Mouse (Mus musculus): ENCODE measurements around the gene Ccdc127.
A peak's percentile ranks its signal among the peaks of the same experiment; 100 is the strongest.

The Ccdc127 gene

GRCm38 (mm10) chr13:74389730-74390129, 39.6 kb downstream of the Ccdc127 start:
- no peak for DNase-seq (ENCODE audit: extremely low spot score, low spot score)

- peak; percentile 57 for DNase-seq (ENCODE audit: extremely low spot score, low spot score)
These were observed 40.4 kb downstream of the Ccdc127 start, which contains the start of gene Zfp72 for GRCm38 (mm10) chr13:74390371-74390990. Zfp72 (minus strand) TSS chr13:74390836.

- DNase-seq (ENCODE audit: extremely low spot score, low spot score): no peak
These were observed 41.0 kb downstream of the Ccdc127 start for GRCm38 (mm10) chr13:74391156-74391555.

GRCm38 (mm10) chr13:74399298-74399839, 49.3 kb downstream of the Ccdc127 start, which contains the start of gene Ftl1-ps1:
Ftl1-ps1 (plus strand) TSS chr13:74399694.
- peak; percentile 28 for DNase-seq (ENCODE audit: extremely low spot score, low spot score)

Measured in neural tube, embryonic 10.5 days (tissue).